In the genomic region with DNA sequence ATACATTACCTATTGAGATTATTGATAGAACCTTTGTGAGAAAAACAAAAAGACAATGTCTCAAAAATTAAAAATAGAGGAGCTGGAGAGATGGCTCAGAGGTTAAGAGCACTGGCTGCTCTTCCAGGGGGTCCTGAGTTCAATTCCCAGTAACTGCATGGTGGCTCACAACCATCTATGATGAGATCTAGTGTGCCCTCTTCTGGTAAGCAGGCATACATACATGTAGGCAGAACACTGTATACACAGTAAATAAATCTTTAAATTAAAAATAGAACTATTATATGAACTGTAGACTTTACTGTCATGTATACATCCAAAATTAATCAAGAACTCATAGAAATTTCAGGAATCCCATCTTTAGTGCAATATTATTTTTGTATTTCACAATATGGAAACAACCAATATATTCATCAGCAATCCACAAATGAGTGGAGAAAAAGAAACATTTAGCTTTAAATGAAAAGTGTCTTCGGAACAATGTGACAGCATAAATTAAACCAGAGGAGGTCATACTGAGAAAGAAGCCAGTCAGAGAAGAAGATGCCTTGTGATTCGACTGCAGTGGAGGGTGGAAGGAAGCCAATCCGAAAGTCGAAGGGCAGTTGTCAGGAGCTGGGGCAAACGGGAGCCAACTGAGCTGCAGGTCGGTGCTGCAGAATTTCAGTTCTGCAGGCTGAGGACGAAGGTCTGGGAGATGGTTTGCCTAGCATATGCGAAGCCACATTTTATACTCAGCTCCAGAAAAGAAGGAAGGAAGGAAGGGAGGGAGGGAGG, we compare ENCODE assay signal across 12 mouse cellular contexts. TPM values are rescaled to one million over a fixed set of nuclear protein-coding genes. Genes with fewer than 3 reads are reported as not detected.
DNase-seq lines count a peak whose midpoint lies in the region; ATAC-seq and TF ChIP-seq lines count a peak whose summit lies in the region.
"Had no signal": no experiment of that assay in that cellular context is flagged by ENCODE, and none has a peak within 500 bp of the region (broad histone marks: within the 10 kb centered on the region; RNA-seq: fewer than 3 reads in every experiment).

No protein-coding gene starts in this region.

- H3K4me1 ChIP-seq in lung, embryonic 14.5 days (ENCODE audit: insufficient read depth) = no peaks in the 10 kb centered on the region
- H3K4me1 ChIP-seq: neural tube, embryonic 12.5 days had no signal

- no peak for TF ChIP-seq CTCF in lung, embryonic 14.5 days (IDR thresholded peaks at IDR 0.05; ENCODE audit: low read depth)

- no peak overlapping the region for H3K27ac ChIP-seq in lung, embryonic 14.5 days (ENCODE audit: low read depth)
- H3K27ac ChIP-seq: neural tube, embryonic 12.5 days had no signal

- no peaks in the 10 kb centered on the region for H3K27me3 ChIP-seq in lung, embryonic 14.5 days (ENCODE audit: insufficient read depth, low read length)
- H3K27me3 ChIP-seq: neural tube, embryonic 12.5 days had no signal

- no peaks in the 10 kb centered on the region for H3K36me3 ChIP-seq in lung, embryonic 14.5 days (ENCODE audit: insufficient read depth)
- H3K36me3 ChIP-seq: neural tube, embryonic 12.5 days had no signal

- H3K9ac ChIP-seq in lung, embryonic 14.5 days = no peak overlapping the region
- H3K9ac ChIP-seq: neural tube, embryonic 12.5 days had no signal

- no peaks in the 10 kb centered on the region for H3K9me3 ChIP-seq in lung, embryonic 14.5 days (ENCODE audit: low read depth, low read length)
- H3K9me3 ChIP-seq: neural tube, embryonic 12.5 days had no signal

- no peak overlapping the region for H3K4me3 ChIP-seq in lung, embryonic 14.5 days (ENCODE audit: low read depth, low read length)
- H3K4me3 ChIP-seq: neural tube, embryonic 12.5 days had no signal

- WGBS in lung, embryonic 14.5 days = 76% methylated on average over 8 of the region's 8 CpGs

- DNase-seq in frontal cortex, postnatal 36 days (ENCODE audit: low spot score in 2 of 2) = no peak
- peak; percentile 5 for DNase-seq in lung, embryonic 14.5 days
- no peak for DNase-seq in lung, postnatal 4 days
- peak; percentile 33 for DNase-seq in adrenal gland, postnatal 14 days
- DNase-seq in spleen, postnatal 4 days (ENCODE audit: low spot score in 2 of 2) = no peak
- DNase-seq in spleen, postnatal 14 days (ENCODE audit: low spot score in 2 of 2) = no peak
- DNase-seq: embryo, embryonic 11 days; right cerebral cortex, postnatal 25 days had no signal

- no peak overlapping the region for H3K4me2 ChIP-seq in lung, embryonic 14.5 days
- H3K4me2 ChIP-seq: midbrain, embryonic 11.5 days; neural tube, embryonic 12.5 days had no signal

- ATAC-seq in frontal cortex, adult (ENCODE audit: low TSS enrichment) = 0 out of 2 replicates have a peak, but pooled peaks have one; percentile 23
- no peak for ATAC-seq in lung, embryonic 14.5 days (ENCODE audit: insufficient read depth)
- 0 out of 2 replicates have a peak, but pooled peaks have one; percentile 53 for ATAC-seq in megakaryocyte-erythroid progenitor cell, adult 5-6 weeks (replicated peaks; ENCODE audit: low FRiP score, low TSS enrichment, poor library complexity, severe bottlenecking)

RNA-seq across cellular contexts. Expression of gene Eif2a, which starts 37.4 kb away (rescaled TPM):
- 61.4 and 62.1 TPM in 2 replicates for polyA plus RNA-seq in lung, embryonic 14.5 days (2014; fragmentation: Nextera tagmentation; extraction: Ambion mirVana)
- 45.7 and 55.3 TPM in 2 replicates for total RNA-seq in adrenal gland, postnatal 14 days (2021)
- 123 and 132 TPM in 2 replicates for total RNA-seq in megakaryocyte-erythroid progenitor cell, adult 5-6 weeks (2014; fragmentation: Nextera tagmentation)
- total RNA-seq in megakaryocyte-erythroid progenitor cell, adult 5-6 weeks (2017) = 149 and 153 TPM in 2 replicates

RNA-seq across cellular contexts. Expression of gene Serp1, which starts 37.5 kb away (rescaled TPM):
- 131 and 147 TPM in 2 replicates for polyA plus RNA-seq in lung, embryonic 14.5 days (2014; fragmentation: Nextera tagmentation; extraction: Ambion mirVana)
- total RNA-seq in adrenal gland, postnatal 14 days (2021) = 80.6 and 86.8 TPM in 2 replicates
- 38.0 and 40.2 TPM in 2 replicates for total RNA-seq in megakaryocyte-erythroid progenitor cell, adult 5-6 weeks (2014; fragmentation: Nextera tagmentation)
- total RNA-seq in megakaryocyte-erythroid progenitor cell, adult 5-6 weeks (2017) = 64.6 and 71.3 TPM in 2 replicates

Comparison
In these comparisons a context has a peak if more than half of its experiments do, and no peak if none do; other contexts are left out.
1. DNase-seq: peak in lung, embryonic 14.5 days (single experiment) and adrenal gland, postnatal 14 days (single experiment); none in frontal cortex, postnatal 36 days (0 of 2), lung, postnatal 4 days (0 of 2), spleen, postnatal 4 days (0 of 2) and spleen, postnatal 14 days (0 of 2).